Mouse (Mus musculus) ovary, postnatal 10 days (tissue): ENCODE results near the gene Tecr.
A peak's percentile ranks its signal among the peaks of the same experiment; 100 is the strongest.
"Not testable (repeated sequence)": the region's sequence is repeated elsewhere in the genome, so short reads cannot be mapped to it uniquely, and the experiment has no call there.

Experiments
- DNase-seq: peaks from one replicate; pipeline ENCODE4 v3.0.0; 2022; ENCODE audit warnings: low spot score

The Tecr gene

GRCm38 (mm10) chr8:83618566-83618965, 10.8 kb upstream of the Tecr start:
- DNase-seq, result no peak

- DNase-seq, result no peak
Measured at GRCm38 (mm10) chr8:83617111-83617510, 9.3 kb upstream of the Tecr start.

GRCm38 (mm10) chr8:83616625-83617024, 8.9 kb upstream of the Tecr start:
- no peak for DNase-seq

- DNase-seq, result no peak
Measured at GRCm38 (mm10) chr8:83613695-83614094, 5.9 kb upstream of the Tecr start.

GRCm38 (mm10) chr8:83611921-83612320, 4.2 kb upstream of the Tecr start:
- no peak for DNase-seq

GRCm38 (mm10) chr8:83609547-83610180, 1.9 kb upstream of the Tecr start:
- DNase-seq, result no peak

GRCm38 (mm10) chr8:83609086-83609485, 1.3 kb upstream of the Tecr start:
- DNase-seq, result no peak

- no peak for DNase-seq
Measured at GRCm38 (mm10) chr8:83608398-83608829, 643 bp upstream of the Tecr start.

- DNase-seq, result no peak
Measured at GRCm38 (mm10) chr8:83602650-83603029, 5.1 kb downstream of the Tecr start.

GRCm38 (mm10) chr8:83599814-83600213, 8.0 kb downstream of the Tecr start:
- DNase-seq, result no peak

- no peak for DNase-seq
Measured at GRCm38 (mm10) chr8:83598146-83598545, 9.6 kb downstream of the Tecr start.

GRCm38 (mm10) chr8:83596369-83596768, 11.4 kb downstream of the Tecr start:
- DNase-seq, result no peak

GRCm38 (mm10) chr8:83595050-83595345, 12.8 kb downstream of the Tecr start:
- not testable (repeated sequence) for DNase-seq

GRCm38 (mm10) chr8:83594167-83595049, 13.4 kb downstream of the Tecr start:
- peak; percentile 88 for DNase-seq

GRCm38 (mm10) chr8:83593325-83594166, 14.2 kb downstream of the Tecr start:
- DNase-seq, result no peak

GRCm38 (mm10) chr8:83592682-83593081, 15.1 kb downstream of the Tecr start:
- no peak for DNase-seq

- no peak for DNase-seq
Measured at GRCm38 (mm10) chr8:83590488-83591023, 17.2 kb downstream of the Tecr start.

- no peak for DNase-seq
Measured at GRCm38 (mm10) chr8:83588886-83589285, 18.9 kb downstream of the Tecr start.

- no peak for DNase-seq
Measured at GRCm38 (mm10) chr8:83587644-83588043, 20.1 kb downstream of the Tecr start.

- no peak for DNase-seq
Measured at GRCm38 (mm10) chr8:83585333-83585732, 22.4 kb downstream of the Tecr start.

- DNase-seq, result no peak
Measured at GRCm38 (mm10) chr8:83584771-83585170, 23.0 kb downstream of the Tecr start.

GRCm38 (mm10) chr8:83583236-83583635, 24.5 kb downstream of the Tecr start:
- DNase-seq, result no peak
